Mouse (Mus musculus) E14TG2a.4 (cell line): ENCODE measurements around the gene Casq2.

Experiments
- CTCF ChIP-seq: conservative IDR thresholded peaks from 2 replicates; pipeline ENCODE4 v1.5.1; 2014; ENCODE audit warnings: low read length
- POU5F1 ChIP-seq: IDR thresholded peaks from 2 replicates; pipeline ENCODE4 v1.6.1; 2014; ENCODE audit warnings: low read length, borderline replicate concordance

DNA sequence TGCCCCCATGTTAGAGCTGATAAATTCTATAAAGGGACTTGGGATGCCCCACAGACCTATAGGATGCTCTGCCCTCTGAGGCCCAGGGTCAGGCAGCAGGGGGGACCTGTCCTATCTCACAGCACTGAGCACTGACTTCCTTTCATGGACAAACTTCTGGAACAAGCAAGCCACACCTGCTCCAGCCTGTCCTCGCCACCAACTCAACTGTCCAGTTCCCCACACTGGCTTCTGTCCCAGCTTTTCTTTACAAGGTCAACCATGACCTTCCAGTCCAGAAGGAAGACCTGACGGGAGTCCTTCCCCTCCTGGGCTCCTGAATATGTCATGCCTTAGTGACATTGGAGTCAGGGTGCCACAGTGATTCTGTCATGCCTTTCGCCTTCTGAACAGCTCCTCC is 13.6 kb downstream of the Casq2 start:
- TF ChIP-seq CTCF (no peak), POU5F1 (no peak)
